Mouse (Mus musculus) small intestine, adult 2 months (tissue): Measurements from ENCODE around the gene St6galnac3. TPM values are rescaled to one million over a fixed set of nuclear protein-coding genes. Genes with fewer than 3 reads are reported as not detected.

ENCODE experiments used
- H3K27ac ChIP-seq: fragments of 200-500 bp; 2 replicates; pipeline ENCODE4 v1.5.1; 2012; ENCODE audit warnings: low read depth, low read length, control low read depth, inconsistent platforms; ENCODE audit not compliant: insufficient read depth
- H3K27me3 ChIP-seq: fragments of 200-500 bp; 2 replicates; pipeline ENCODE4 v1.6.1; 2012; ENCODE audit warnings: mild to moderate bottlenecking, moderate library complexity, low read length, inconsistent platforms; ENCODE audit not compliant: control insufficient read depth, insufficient read depth
- H3K36me3 ChIP-seq: fragments of 200-500 bp; 2 replicates; pipeline ENCODE4 v1.6.1; 2012; ENCODE audit warnings: mild to moderate bottlenecking, low read length, control low read depth, inconsistent platforms; ENCODE audit not compliant: control insufficient read depth, insufficient read depth
- H3K4me1 ChIP-seq: fragments of 200-500 bp; 2 replicates; pipeline ENCODE4 v1.6.1; 2012; ENCODE audit warnings: low read length, inconsistent platforms, mixed read lengths; ENCODE audit not compliant: control insufficient read depth, insufficient read depth, insufficient read length
- H3K4me3 ChIP-seq: fragments of 200-500 bp; 2 replicates; pipeline ENCODE4 v1.5.1; 2012; ENCODE audit warnings: low read depth, mild to moderate bottlenecking, control low read depth, inconsistent platforms, low read length, moderate library complexity
- CTCF ChIP-seq: fragments of 200-500 bp; IDR thresholded peaks from 2 replicates; pipeline ENCODE4 v1.5.1; 2012; ENCODE audit warnings: low read depth, mild to moderate bottlenecking, control low read depth, inconsistent platforms, low read length, moderate library complexity, mixed read lengths; ENCODE audit not compliant: insufficient replicate concordance, insufficient read length; ENCODE audit errors: extremely low read depth
- POLR2A ChIP-seq: fragments of 200-500 bp; IDR thresholded peaks from 2 replicates; pipeline ENCODE4 v1.6.1; 2012; ENCODE audit warnings: low read depth, mild to moderate bottlenecking, control low read depth, inconsistent platforms, low read length, moderate library complexity
- WGBS: fragments of 180-500 bp; shearing (Covaris S2); methylation state at CpG from one replicate; pipeline ENCODE4 v1.1.7; 2018; 5-methylcytosine and 5-hydroxymethylcytosine counted together
- polyA plus RNA-seq: library from polyadenylated mRNA; depleted of rRNA; stranded (reverse); fragments of >200 nt; gene quantifications from 2 replicates; pipeline ENCODE4 v1.2.3, GENCODE M21; 2012; rRNA removed

Gene St6galnac3
- polyA plus RNA-seq, 1 experiment, result 1.1 TPM

DNA sequence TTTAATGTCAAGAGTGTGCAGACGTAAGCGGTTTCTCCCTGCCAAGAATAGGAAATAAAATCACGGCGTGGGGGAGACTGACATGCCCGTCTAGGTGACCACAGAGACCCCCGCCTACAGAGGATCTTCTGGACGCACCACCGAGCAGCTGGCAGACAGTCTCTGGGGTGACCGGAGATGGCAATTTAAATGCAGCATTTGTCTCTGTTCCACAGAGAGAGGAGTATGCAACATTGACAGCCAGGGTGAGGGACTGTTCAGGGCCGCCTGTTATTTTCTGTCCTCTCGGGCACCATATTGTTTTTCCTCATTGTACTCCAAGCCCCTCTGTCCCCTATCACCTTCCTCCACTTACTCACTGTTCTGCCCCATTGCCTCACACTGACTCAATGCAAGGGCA lies 555.2 kb downstream of the St6galnac3 start:
- TF ChIP-seq CTCF (no peak), POLR2A (no peak)
- H3K4me1 ChIP-seq, result no peaks in the 10 kb centered on the region
- no peak overlapping the region for H3K4me3 ChIP-seq
- WGBS, result 96% methylated on average over 11 of the region's 11 CpGs
- no peaks in the 10 kb centered on the region for H3K36me3 ChIP-seq
- H3K27me3 ChIP-seq, result no peaks in the 10 kb centered on the region
- no peak overlapping the region for H3K27ac ChIP-seq

DNA sequence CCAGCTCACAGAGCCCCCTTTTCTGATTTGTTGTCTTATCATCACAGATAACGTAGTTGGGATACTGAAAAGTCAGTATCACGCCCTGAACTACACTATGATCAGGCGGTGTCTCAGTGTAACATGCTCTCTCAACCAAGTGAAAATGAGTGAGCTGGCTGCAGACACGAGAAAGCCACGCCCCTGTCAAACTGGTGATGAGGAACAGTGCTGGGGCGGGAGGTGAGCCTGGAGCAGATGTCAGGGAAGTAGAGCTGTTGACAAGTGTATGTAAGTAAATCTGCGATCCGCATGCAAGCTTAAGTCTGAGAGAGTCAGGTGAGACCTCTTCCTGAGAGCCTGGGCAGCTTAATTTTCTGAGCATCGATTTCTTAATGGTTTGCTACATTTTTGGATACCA lies 563.3 kb downstream of the St6galnac3 start:
- no peaks in the 10 kb centered on the region for H3K4me1 ChIP-seq
- H3K27ac ChIP-seq, result no peak overlapping the region
- no peak overlapping the region for H3K4me3 ChIP-seq
- no peaks in the 10 kb centered on the region for H3K36me3 ChIP-seq
- H3K27me3 ChIP-seq, result no peaks in the 10 kb centered on the region
- WGBS, result 30% methylated on average over 9 of the region's 9 CpGs
- no peak for TF ChIP-seq CTCF
- no peak for TF ChIP-seq POLR2A

DNA sequence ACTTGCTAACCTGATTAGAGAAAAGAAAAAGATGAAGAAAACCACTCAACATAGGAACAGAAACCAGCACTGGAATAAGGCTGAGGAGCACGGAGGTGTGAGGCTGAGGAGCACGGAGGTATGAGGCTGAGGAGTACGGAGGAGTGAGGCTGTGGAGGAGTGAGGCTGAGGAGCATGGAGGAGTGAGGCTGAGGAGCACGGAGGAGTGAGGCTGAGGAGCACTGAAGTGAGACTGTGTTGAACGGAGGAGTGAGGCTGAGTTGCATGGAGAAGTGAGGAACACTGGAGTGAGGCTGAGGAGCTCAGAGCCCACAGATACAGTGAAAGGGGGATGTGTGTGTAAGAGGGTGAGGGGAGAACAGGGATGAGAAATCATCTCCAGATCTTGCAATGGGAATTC lies 564.3 kb downstream of the St6galnac3 start:
- no peaks in the 10 kb centered on the region for H3K27me3 ChIP-seq
- H3K36me3 ChIP-seq, result no peaks in the 10 kb centered on the region
- no peak overlapping the region for H3K27ac ChIP-seq
- TF ChIP-seq CTCF, result no peak
- no peak for TF ChIP-seq POLR2A
- 77% methylated on average over 5 of the region's 5 CpGs for WGBS
- H3K4me3 ChIP-seq, result no peak overlapping the region
- no peaks in the 10 kb centered on the region for H3K4me1 ChIP-seq

DNA sequence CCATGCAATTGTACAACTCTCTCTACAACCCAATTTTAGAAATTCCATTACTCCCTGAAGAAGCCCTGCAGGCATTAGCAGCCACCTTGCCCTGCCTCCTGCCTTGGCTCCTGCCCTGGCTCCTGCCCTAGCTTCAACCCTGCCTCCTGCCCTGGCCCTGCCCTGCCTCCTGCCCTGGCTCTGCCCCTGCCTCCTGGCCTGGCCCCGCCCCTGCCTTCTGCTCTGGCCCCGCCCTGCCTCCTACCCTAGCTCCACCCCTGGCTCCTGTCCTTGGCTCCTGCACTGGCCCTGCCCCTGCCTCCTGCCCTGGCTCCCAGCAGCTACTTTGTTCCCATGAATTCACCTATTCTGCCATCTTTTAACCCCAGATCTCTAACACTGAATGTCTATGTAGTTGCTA lies 576.1 kb downstream of the St6galnac3 start:
- Histone ChIP-seq H3K36me3 (no peaks in the 10 kb centered on the region), H3K4me1 (no peaks in the 10 kb centered on the region), H3K27me3 (no peaks in the 10 kb centered on the region; the same call in 1 of the 2 replicates), H3K4me3 (no peak overlapping the region), H3K27ac (no peak overlapping the region)
- 9% methylated on average over 2 of the region's 2 CpGs for WGBS
- TF ChIP-seq POLR2A, result no peak
- no peak for TF ChIP-seq CTCF

Other genes with a start within 250 kb of the St6galnac3 start
- gene Asb17, start 119.0 kb upstream of the St6galnac3 start, polyA plus RNA-seq, result not detected in 2 replicates
- 0.03 TPM in 1 of 2 replicates, not detected in the other for gene Msh4, start 181.0 kb upstream of the St6galnac3 start, polyA plus RNA-seq
- gene Rabggtb, start 187.8 kb upstream of the St6galnac3 start, polyA plus RNA-seq, result 13.1 and 15.2 TPM in 2 replicates
- gene Acadm, start 219.5 kb upstream of the St6galnac3 start, polyA plus RNA-seq, result 6.7 and 22.2 TPM in 2 replicates
- gene Slc44a5, start 248.3 kb upstream of the St6galnac3 start, polyA plus RNA-seq, result 0.03 TPM in 2 replicates